Mouse (Mus musculus) layer of hippocampus, adult 9-11 months (tissue): ENCODE data around the gene Galnt13.
"Not testable (repeated sequence)": the region's sequence is repeated elsewhere in the genome, so short reads cannot be mapped to it uniquely, and the experiment has no call there.

Experiments
- DNase-seq: peaks from one replicate; pipeline ENCODE4 v3.0.0; 2022

Galnt13 gene

GRCm38 (mm10) chr2:54435937-54436735 is at the start of gene Galnt13:
Gene Galnt13 (plus strand): TSS chr2:54436317.
- DNase-seq: peak; percentile 79

DNA sequence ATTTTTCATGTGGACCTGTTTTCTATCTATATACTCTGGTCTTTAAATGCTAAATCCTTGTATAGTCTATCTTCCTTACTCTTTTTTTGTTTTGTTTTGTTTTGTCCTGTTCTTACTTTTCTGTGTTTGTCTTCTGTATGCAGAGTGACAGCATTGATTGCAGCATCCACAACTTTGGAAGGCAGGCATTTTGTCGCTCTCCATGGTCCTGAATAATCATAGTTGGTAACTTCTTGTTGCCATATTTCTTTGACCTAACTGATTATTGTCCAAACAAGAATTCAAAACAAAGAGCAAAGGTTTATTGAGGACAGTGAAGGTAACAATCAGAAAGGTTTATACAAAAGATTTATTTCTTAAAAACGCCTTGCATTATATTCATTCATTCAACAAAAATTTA is 5.1 kb upstream of the Galnt13 start:
- DNase-seq: no peak

DNA sequence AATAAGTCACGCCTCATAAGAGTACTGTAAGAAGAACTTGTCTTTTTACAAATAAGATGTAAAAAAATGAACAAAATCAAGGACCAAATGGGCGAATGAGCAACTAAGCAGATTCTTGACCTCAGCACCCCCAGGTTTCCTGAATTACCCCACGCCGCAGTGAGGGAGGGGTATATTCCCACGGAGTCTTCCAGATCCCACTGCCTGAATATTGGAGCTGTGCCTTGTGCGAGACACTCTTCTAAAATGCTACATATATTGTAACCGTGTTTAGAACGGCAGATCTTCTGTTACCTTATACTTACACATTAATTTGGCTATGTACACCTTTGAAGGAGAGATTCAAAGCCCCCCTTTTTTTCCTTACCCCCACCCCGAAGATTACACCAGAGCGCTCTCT is 737 bp upstream of the Galnt13 start:
- DNase-seq: no peak

DNA sequence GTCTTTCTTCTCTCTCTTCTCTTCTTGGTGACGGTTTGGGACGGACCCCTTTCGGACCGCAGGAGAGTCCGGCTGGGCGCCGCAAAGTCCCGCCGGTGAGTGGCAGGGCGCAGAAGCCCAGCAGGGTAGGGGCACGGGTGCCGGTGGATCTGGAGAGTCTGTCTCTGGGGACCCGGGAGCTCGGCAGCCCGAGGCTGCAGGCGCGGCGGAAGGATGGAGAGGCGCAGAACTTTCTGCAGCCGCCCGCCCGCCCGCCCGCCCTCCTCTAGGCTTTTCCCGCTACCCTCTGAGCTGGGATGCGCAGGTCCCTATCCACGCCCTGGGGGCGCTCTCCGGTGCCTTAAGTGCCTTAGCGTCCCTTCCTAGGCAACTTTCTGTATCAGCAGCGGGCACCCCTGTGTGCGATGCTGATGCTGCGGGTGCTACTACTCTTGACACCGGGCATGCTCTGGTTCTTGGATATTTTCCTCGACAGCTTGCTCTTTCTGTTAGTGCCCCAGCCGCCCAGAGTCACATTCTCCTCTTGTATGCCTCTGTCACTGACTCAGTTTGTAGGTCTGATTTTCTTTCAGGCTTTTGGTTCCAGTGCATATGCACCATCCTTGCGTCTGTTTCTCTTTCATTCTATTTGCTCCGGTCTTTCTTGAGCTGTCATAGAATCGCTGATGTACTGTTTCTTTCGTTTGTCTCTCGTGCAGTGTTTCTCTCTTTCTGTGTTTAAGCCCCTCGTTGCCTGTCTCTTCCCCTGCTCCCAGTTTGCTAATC is 801 bp downstream of the Galnt13 start:
- peak; percentile 53 for DNase-seq

- no peak for DNase-seq
Measured at GRCm38 (mm10) chr2:54437501-54437830, 1.3 kb downstream of the Galnt13 start.

GRCm38 (mm10) chr2:54442734-54443500 is 6.8 kb downstream of the Galnt13 start:
- no peak for DNase-seq

GRCm38 (mm10) chr2:54483426-54483825 is 47.3 kb downstream of the Galnt13 start:
- DNase-seq: no peak

- DNase-seq: no peak
Measured at GRCm38 (mm10) chr2:54522989-54523388, 86.9 kb downstream of the Galnt13 start.

DNA sequence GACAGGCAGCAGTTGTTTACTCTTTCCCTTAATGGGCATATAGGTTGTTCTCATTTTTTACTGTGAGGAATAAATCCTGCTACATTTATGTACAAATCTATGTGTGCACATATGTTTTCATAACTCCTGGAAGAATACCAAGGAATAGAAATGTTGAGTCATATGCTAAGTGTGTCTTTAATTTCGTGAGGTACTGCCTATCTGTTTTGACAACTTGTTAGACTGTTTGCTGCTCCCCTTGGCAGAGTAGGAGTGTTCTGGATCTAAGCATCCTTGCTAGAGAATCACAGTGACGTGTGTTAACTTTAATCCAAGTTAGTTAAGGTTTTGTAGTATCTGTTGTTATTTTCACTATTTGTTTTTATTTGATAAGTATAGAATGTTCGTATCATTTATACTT is 91.0 kb downstream of the Galnt13 start:
- DNase-seq: no peak

- DNase-seq: peak; percentile 28
Measured at GRCm38 (mm10) chr2:54558357-54559153, 122.4 kb downstream of the Galnt13 start.

GRCm38 (mm10) chr2:54565068-54565467 is 129.0 kb downstream of the Galnt13 start:
- DNase-seq: no peak

DNA sequence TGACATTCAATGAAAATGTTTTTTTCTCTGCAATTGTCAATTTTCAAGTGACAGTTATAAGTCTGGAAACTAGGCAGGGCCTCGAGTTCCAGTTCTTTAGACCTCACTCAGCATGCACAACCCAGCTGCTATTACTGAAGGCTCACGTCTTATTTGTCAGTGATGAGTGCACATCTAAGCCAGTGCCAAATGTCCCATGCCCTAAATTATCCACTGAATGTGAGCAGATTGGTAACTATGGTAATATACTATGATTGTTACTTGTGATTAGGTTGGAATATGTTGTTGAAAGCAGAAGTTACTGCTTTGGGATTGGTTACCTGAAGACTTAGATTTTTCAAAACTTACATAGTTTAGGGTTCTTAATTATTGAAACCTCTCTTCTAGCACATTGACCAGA is 131.1 kb downstream of the Galnt13 start:
- DNase-seq: no peak

GRCm38 (mm10) chr2:54567632-54568031 is 131.5 kb downstream of the Galnt13 start:
- no peak for DNase-seq

DNA sequence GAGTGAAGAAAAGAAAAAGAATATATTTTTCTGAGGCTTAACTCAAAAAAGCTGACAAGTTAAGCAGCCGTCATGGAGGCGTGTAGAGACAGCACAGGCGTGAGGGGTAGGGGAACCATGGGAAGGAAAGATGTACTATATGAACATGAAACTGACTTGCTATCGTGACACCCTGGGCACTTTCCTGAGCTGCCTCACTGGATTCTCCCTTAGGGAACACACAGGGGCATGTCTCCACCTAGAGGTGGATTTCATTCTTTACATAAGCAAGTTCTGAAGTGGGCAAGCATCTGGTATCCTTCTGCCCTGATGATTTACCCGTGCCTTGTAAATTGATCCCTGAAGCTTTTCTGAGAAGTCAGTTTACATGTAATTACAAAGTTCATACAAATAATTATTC is 277.7 kb downstream of the Galnt13 start:
- DNase-seq: not testable (repeated sequence)

- DNase-seq: no peak
Measured at GRCm38 (mm10) chr2:54751232-54751631, 315.1 kb downstream of the Galnt13 start.

- no peak for DNase-seq
Measured at GRCm38 (mm10) chr2:54759781-54760180, 323.7 kb downstream of the Galnt13 start.

- no peak for DNase-seq
Measured at GRCm38 (mm10) chr2:54778790-54779273, 342.7 kb downstream of the Galnt13 start.

DNA sequence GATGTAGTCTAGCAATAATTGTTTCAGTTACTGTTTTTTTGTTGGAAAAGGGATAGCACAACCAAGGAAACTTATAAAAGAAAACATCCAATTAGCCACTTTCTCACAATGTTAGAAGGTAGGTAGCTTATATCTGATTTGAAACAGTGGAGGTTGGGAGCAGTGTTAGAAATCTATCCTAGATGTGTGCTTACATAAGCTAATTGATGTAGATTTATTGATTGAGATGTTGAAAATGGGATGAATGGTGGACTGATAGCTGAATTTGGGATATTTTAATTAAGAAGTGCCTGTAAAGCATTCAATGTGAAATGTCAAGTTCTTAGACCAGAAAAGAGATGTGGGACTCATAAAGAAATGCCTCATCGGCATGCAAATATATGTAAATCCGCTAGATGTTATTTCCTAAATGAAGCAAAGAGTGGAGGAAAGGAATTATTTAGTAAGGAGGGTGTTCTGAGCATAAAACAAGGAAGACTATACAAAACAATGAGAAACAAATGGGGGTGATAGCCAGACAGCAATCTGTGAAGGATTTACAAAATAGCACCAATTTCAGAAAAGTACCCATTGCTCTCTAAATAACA is 377.6 kb downstream of the Galnt13 start:
- no peak for DNase-seq

DNA sequence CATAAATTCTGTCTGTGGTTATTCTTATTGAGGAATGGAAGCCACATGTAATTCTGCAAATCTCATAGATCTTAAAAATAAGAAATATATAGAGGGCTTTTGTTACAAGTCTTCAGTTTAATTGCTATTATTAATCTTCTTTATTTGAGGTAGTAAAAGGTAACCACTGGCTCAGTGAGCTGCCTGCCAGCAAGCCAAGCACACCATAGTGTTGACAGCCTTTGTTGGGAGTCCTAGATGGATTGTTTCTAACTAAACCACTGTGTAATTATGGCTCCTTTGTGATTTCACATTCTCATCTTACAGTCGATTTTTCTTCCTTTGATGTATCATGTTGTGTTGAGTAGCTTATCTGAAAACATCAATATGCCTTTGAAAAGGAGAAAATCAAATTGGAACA is 405.1 kb downstream of the Galnt13 start:
- DNase-seq: no peak

DNA sequence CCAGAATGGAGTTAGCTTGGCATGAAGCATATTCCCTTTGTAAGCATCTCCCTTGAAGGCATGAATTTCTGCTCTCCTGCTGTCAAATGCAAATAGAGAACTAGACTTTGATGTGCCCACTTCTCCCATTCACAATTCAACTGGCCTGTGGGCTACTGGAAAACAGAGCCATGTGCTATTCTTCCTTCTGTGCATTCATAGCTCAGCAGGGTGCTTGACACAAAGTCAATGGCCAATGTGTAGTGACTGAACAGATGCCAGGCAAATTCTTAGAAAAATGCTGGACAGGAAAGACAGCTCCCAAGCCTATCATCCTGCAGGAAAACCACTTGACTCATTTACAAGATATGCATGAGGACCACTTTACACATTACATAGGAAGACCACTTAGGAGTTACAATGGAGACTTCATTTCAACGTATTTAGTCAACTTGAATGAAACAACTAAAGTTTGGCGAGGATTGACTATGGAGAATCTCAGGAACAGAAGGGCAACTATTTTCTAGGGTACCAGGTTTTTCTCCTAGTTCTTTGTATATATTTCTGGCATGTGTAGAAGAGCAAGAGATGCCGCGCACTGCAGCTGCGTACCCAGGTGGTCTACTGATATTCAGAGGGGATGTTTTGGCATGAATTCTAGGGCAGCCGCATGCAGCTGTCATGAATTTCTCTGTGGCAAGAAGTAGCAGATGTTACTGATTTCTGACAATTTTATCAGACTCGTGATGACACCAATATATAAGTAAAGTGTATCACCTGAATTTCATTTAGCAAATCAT is 470.4 kb downstream of the Galnt13 start:
- peak; percentile 4 for DNase-seq

- no peak for DNase-seq
Measured at GRCm38 (mm10) chr2:54915088-54915670, 479.1 kb downstream of the Galnt13 start.
